Mouse (Mus musculus): ENCODE measurements around the gene Mpst.
A peak's percentile ranks its signal among the peaks of the same experiment; 100 is the strongest.

Mpst gene

DNA sequence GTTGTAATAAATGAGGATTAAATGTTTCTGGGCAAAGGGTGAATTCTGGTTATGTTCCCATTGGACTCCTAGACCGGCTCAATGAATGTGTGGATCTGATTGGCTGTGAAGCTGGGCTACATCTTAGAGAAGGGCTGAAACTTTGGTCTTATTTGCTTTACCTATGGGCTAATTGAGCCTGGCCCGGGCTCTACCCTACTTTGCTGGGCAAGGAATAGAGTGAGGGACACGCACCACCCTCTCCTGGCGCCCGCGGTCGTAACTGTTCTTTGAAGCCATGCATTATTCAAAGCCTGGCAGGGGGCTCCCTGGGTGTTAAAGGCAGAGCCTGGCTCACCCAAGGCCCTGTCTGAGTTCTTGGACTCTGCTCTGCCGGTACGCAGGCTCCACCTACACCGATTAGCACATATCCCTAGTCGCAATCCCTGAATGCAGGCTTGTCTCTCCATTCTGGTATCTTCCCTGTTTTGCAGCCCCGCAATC, 3.4 kb downstream of the Mpst start:
- TF ChIP-seq CTCF (conservative IDR thresholded peaks at IDR 0.05; ENCODE audit: low read length) = no peak
- no peak for TF ChIP-seq POU5F1 (IDR thresholded peaks at IDR 0.05; ENCODE audit: borderline replicate concordance, low read length)
- TF ChIP-seq NANOG (IDR thresholded peaks at IDR 0.05; ENCODE audit: borderline replicate concordance, low read length) = no peak
- peak overlapping the region; percentile 77 for H3K4me3 ChIP-seq (replicated peaks; ENCODE audit: low read length)
- no peaks in the 10 kb centered on the region for H3K9me3 ChIP-seq (ENCODE audit: low read length)
- peaks cover 38% of the 10 kb centered on the region for H3K27me3 ChIP-seq (ENCODE audit: insufficient read depth, low read length)
- H3K4me1 ChIP-seq (replicated peaks; ENCODE audit: low read depth, low read length) = peaks cover 58% of the 10 kb centered on the region
- peaks cover 33% of the 10 kb centered on the region for H3K36me3 ChIP-seq (ENCODE audit: insufficient read depth, low read length)

DNA sequence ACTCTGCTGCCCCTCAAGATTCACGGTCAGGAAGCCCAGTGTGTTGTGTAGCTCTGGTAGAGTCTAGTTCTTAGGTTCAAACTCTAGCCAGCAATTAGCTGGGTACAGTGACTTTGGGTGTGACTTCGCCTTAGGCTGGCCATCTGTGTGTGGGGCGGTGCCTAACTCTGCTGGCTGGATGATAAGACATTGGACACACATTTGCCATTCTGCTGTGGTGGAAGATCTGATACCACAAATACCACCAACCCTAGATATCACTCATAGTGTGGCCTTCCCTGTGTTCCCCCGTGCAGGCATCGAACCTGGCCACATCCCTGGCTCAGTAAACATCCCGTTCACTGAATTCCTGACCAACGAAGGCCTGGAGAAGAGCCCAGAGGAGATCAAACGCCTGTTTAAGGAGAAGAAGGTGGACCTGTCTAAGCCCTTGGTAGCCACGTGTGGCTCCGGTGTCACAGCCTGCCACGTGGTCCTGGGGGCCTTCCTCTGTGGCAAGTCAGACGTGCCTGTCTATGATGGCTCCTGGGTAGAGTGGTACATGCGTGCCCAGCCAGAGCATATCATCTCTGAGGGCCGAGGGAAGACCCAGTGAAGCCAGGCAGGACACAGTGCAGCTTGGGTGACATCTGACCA, 7.0 kb downstream of the Mpst start:
- peaks cover 38% of the 10 kb centered on the region for H3K27me3 ChIP-seq (ENCODE audit: insufficient read depth, low read length)
- H3K4me1 ChIP-seq (replicated peaks; ENCODE audit: low read depth, low read length) = peaks cover 40% of the 10 kb centered on the region
- TF ChIP-seq NANOG (IDR thresholded peaks at IDR 0.05; ENCODE audit: borderline replicate concordance, low read length) = no peak
- TF ChIP-seq POU5F1 (IDR thresholded peaks at IDR 0.05; ENCODE audit: borderline replicate concordance, low read length) = no peak
- no peak for TF ChIP-seq CTCF (conservative IDR thresholded peaks at IDR 0.05; ENCODE audit: low read length)
- H3K9me3 ChIP-seq (ENCODE audit: low read length) = no peaks in the 10 kb centered on the region
- H3K36me3 ChIP-seq (ENCODE audit: insufficient read depth, low read length) = peaks cover 33% of the 10 kb centered on the region
- no peak overlapping the region for H3K4me3 ChIP-seq (replicated peaks; ENCODE audit: low read length)

GRCm38 (mm10) chr15:78413719-78414117, 7.5 kb downstream of the Mpst start:
- H3K4me1 ChIP-seq (replicated peaks; ENCODE audit: low read depth, low read length) = peaks cover 35% of the 10 kb centered on the region
- no peak overlapping the region for H3K4me3 ChIP-seq (replicated peaks; ENCODE audit: low read length)

DNA sequence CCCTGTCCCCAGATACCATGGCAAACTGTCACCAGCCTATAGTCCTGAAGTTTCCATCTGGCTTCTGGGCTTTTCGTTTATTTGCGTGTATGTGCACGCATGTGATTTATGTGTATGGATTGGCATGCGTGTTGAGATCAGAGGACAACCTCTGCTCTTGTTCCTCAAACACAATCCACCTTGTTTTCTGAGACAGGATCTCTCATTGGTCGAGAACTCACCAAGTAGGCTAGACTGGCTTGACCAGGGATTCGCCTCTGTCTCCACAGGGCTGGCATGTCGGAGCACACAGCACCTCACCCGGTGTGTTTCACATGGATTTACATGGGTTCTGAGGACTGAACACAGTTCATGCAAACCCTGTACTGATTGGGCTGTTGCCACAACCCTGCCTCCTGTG, 7.9 kb downstream of the Mpst start:
- no peak for TF ChIP-seq POU5F1 (IDR thresholded peaks at IDR 0.05; ENCODE audit: borderline replicate concordance, low read length)
- TF ChIP-seq NANOG (IDR thresholded peaks at IDR 0.05; ENCODE audit: borderline replicate concordance, low read length) = no peak
- TF ChIP-seq CTCF (conservative IDR thresholded peaks at IDR 0.05; ENCODE audit: low read length) = no peak
- Histone ChIP-seq H3K4me1 (replicated peaks; ENCODE audit: low read depth, low read length) (peaks cover 31% of the 10 kb centered on the region), H3K4me3 (replicated peaks; ENCODE audit: low read length) (no peak overlapping the region), H3K36me3 (ENCODE audit: insufficient read depth, low read length) (peaks cover 33% of the 10 kb centered on the region), H3K27me3 (ENCODE audit: insufficient read depth, low read length) (peaks cover 36% of the 10 kb centered on the region), H3K9me3 (ENCODE audit: low read length) (no peaks in the 10 kb centered on the region)

More at GRCm38 (mm10) chr15:78413719-78414117, 7.5 kb downstream of the Mpst start:
- Histone ChIP-seq H3K9me3 (ENCODE audit: low read length) (no peaks in the 10 kb centered on the region), H3K27me3 (ENCODE audit: insufficient read depth, low read length) (peaks cover 38% of the 10 kb centered on the region), H3K36me3 (ENCODE audit: insufficient read depth, low read length) (peaks cover 33% of the 10 kb centered on the region)
- TF ChIP-seq NANOG (IDR thresholded peaks at IDR 0.05; ENCODE audit: borderline replicate concordance, low read length) (no peak), POU5F1 (IDR thresholded peaks at IDR 0.05; ENCODE audit: borderline replicate concordance, low read length) (no peak), CTCF (conservative IDR thresholded peaks at IDR 0.05; ENCODE audit: low read length) (no peak)

GRCm38 (mm10) chr15:78416937-78417336, 10.7 kb downstream of the Mpst start:
- peaks cover 19% of the 10 kb centered on the region for H3K27me3 ChIP-seq (ENCODE audit: insufficient read depth, low read length)
- no peak overlapping the region for H3K4me3 ChIP-seq (replicated peaks; ENCODE audit: low read length)
- H3K4me1 ChIP-seq (replicated peaks; ENCODE audit: low read depth, low read length) = peaks cover 18% of the 10 kb centered on the region
- peaks cover 18% of the 10 kb centered on the region for H3K36me3 ChIP-seq (ENCODE audit: insufficient read depth, low read length)
- H3K9me3 ChIP-seq (ENCODE audit: low read length) = no peaks in the 10 kb centered on the region
- TF ChIP-seq NANOG (IDR thresholded peaks at IDR 0.05; ENCODE audit: borderline replicate concordance, low read length) (no peak), CTCF (conservative IDR thresholded peaks at IDR 0.05; ENCODE audit: low read length) (no peak), POU5F1 (IDR thresholded peaks at IDR 0.05; ENCODE audit: borderline replicate concordance, low read length) (no peak)

DNA sequence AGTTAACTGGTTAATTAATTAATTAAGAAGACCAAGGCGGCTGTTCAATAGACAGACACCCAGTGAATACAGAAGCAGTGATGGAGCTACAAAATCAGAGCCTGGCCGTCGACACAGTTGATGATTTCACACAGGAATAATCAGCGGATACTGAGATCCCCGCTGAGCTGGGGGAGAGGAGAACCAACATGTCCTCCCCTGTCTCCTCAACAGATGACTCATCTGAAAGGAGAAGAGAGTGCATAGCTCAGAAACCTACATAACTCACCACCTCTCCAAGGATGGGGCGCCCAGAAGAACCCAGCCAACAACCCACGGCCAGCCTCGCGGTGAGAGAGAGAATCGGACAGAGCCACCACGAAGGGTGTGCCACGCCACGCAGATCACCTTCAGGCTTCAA, 14.2 kb downstream of the Mpst start:
- Histone ChIP-seq H3K27me3 (ENCODE audit: insufficient read depth, low read length) (peaks cover 11% of the 10 kb centered on the region), H3K4me3 (replicated peaks; ENCODE audit: low read length) (no peak overlapping the region), H3K4me1 (replicated peaks; ENCODE audit: low read depth, low read length) (peaks cover 37% of the 10 kb centered on the region), H3K9me3 (ENCODE audit: low read length) (no peaks in the 10 kb centered on the region), H3K36me3 (ENCODE audit: insufficient read depth, low read length) (no peaks in the 10 kb centered on the region)
- no peak for TF ChIP-seq POU5F1 (IDR thresholded peaks at IDR 0.05; ENCODE audit: borderline replicate concordance, low read length)
- TF ChIP-seq NANOG (IDR thresholded peaks at IDR 0.05; ENCODE audit: borderline replicate concordance, low read length) = no peak
- no peak for TF ChIP-seq CTCF (conservative IDR thresholded peaks at IDR 0.05; ENCODE audit: low read length)

- TF ChIP-seq CTCF (conservative IDR thresholded peaks at IDR 0.05; ENCODE audit: low read length) = peak; percentile 90
- TF ChIP-seq NANOG (IDR thresholded peaks at IDR 0.05; ENCODE audit: borderline replicate concordance, low read length) = no peak
- no peak for TF ChIP-seq POU5F1 (IDR thresholded peaks at IDR 0.05; ENCODE audit: borderline replicate concordance, low read length)
- Histone ChIP-seq H3K4me1 (replicated peaks; ENCODE audit: low read depth, low read length) (peaks cover 32% of the 10 kb centered on the region), H3K36me3 (ENCODE audit: insufficient read depth, low read length) (no peaks in the 10 kb centered on the region), H3K9me3 (ENCODE audit: low read length) (no peaks in the 10 kb centered on the region), H3K27me3 (ENCODE audit: insufficient read depth, low read length) (peaks cover 20% of the 10 kb centered on the region), H3K4me3 (replicated peaks; ENCODE audit: low read length) (0 out of 2 replicates have a peak overlapping the region, but pooled peaks have one; percentile 11)
Observed at GRCm38 (mm10) chr15:78422046-78422956, 16.1 kb downstream of the Mpst start.

DNA sequence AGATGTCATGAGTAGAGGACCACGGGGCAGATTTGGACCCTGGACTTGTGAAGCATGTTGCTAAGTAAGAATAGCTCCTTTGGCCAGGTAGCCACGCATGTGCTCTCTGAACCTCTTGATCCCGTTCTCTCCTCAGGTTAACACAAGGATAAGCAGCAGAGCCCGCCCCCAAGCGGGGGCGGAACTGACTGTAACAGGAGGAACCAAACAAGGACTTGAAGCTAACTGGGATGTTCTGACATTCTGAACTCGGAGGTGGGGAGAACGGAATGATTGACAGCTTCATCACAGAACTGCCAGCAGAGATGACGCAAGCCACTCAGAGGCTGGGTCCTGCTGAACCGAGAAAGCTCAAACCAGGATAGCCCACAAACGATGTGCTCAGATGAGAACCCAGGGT, 18.3 kb downstream of the Mpst start:
- Histone ChIP-seq H3K9me3 (ENCODE audit: low read length) (no peaks in the 10 kb centered on the region), H3K4me3 (replicated peaks; ENCODE audit: low read length) (peak overlapping the region; percentile 7; the same call in 1 of the 2 replicates), H3K4me1 (replicated peaks; ENCODE audit: low read depth, low read length) (peaks cover 47% of the 10 kb centered on the region), H3K27me3 (ENCODE audit: insufficient read depth, low read length) (peaks cover 21% of the 10 kb centered on the region), H3K36me3 (ENCODE audit: insufficient read depth, low read length) (no peaks in the 10 kb centered on the region)
- TF ChIP-seq POU5F1 (IDR thresholded peaks at IDR 0.05; ENCODE audit: borderline replicate concordance, low read length) (no peak), CTCF (conservative IDR thresholded peaks at IDR 0.05; ENCODE audit: low read length) (no peak), NANOG (IDR thresholded peaks at IDR 0.05; ENCODE audit: borderline replicate concordance, low read length) (no peak)

All from E14TG2a.4 (cell line).